Mouse (Mus musculus) retina, postnatal 7 days (tissue): ENCODE data around the gene Dnm3.

ENCODE experiments used
- DNase-seq: peaks from one replicate; pipeline ENCODE4 v3.0.0-alpha.2; 2012; ENCODE audit warnings: low read depth, low spot score

Dnm3 gene

DNA sequence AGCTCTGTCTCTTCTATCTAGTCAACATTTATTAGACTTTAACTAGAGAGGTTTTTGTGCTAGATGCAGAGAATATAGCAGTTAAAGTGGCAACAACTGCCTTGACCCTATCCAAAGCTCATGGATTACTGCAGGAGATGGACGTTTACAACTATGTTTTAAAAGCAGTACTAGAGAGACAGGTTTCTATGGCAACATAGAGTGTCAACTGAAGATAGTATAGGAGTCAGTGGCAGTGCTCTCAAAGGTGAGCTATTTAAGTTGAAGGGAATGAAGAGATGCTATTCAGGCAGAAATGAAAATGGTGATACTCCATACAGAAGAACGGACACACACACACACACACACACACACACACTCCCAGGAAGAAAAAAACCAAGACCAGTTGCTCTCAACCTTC lies 225.0 kb downstream of the Dnm3 start:
- no peak for DNase-seq

DNA sequence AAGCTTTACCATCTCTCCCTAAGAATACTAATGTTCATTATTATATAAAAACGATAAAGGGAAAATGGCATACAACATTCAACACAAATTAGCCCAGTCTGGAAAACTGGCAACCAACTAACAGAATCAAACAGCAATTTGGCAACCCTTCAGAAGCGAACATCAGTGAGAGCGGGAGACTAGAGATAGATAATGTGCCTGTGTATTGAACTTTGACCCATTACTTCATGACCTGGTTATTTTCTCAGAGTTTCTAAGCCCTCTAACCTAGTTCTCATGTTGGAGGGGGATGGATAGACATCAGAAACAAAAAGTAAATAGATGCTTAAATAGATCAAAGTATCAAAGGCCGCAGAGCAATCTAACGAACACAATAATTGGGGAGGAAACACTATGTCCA lies 230.6 kb downstream of the Dnm3 start:
- DNase-seq = no peak

DNA sequence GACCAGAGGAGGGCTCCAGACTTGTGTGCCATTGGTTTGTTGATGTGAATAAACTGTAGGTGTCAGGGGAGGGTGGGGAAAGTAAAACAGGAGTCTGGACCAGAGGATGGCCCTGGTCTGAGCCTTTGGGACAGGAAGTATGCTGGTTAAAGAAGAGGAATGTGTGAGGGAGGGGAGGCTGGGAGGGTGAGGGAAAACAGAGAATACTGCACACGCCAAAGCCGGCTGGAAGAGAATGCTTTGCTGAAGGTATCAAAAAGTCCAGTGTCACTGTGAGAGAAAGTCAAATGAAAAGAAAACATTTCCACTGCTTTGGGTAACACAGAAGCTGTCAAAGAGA lies 234.2 kb downstream of the Dnm3 start:
- DNase-seq = no peak

DNA sequence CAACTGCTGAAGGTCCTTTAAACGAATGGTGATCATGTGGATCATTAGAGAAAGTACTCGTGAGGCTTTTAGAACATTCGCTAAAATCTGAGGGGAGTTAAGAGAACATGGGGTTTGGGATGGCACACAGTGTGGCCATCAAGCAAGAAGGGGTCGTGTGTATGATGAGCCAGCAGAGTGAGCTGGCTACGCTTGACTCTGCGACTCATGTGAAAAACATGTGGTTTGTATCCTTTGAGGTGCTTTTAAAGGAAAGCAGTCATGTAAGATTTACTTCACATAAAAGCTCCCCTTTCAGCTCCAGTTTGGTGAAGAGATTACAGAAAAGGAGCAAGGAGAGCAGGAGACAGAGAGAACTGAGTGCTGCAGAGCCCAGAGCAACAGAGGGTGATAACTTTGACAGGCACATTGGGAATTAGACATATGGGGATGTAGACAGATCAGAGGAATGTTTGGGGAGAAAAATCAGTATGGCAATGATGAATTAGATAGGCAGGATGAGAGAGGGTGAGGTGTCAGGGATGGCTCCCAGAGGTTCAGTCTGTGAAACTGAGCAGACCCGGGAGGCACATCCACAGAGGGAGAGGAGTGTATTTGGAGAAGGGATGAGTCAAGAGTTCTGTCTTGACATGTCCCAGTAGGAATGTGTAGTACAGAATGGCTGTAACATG lies 234.7 kb downstream of the Dnm3 start:
- no peak for DNase-seq

DNA sequence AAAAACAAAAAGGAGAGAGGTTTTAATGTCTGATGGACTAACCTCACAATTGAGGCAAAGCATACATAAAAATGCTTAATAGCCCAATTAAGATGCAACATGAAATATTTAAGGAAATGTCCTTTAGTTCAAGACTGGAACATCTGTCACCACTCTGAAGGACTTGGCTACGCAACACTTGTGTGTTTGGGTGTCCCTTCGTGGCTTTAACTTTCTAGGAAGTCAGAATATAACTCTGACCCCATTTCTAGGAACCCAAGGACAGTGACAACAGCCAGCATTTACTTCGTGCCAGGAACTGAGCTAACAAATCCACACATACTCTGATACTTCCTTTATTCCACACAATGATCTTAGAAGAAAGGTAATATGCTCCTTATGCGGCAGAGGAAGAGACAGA lies 237.1 kb downstream of the Dnm3 start:
- no peak for DNase-seq

DNA sequence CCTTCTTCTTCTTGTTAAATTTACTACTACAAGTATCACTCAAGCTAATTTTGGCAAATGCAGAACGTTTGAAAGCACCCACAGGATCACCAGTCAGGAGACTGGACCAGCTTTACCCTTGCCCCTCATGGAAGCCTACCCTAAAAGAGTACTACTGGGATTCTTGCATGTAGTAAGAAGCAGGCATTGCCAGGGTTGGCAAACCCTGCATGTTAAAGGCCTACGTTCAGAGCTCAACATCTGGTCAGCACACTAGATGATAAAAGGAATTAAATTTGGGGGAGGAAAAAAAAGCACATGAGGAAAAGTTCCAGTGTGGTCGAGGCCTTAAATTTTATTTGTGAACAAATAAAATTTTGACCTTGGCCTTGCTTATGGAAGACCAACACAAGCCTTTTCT lies 239.2 kb downstream of the Dnm3 start:
- no peak for DNase-seq

DNA sequence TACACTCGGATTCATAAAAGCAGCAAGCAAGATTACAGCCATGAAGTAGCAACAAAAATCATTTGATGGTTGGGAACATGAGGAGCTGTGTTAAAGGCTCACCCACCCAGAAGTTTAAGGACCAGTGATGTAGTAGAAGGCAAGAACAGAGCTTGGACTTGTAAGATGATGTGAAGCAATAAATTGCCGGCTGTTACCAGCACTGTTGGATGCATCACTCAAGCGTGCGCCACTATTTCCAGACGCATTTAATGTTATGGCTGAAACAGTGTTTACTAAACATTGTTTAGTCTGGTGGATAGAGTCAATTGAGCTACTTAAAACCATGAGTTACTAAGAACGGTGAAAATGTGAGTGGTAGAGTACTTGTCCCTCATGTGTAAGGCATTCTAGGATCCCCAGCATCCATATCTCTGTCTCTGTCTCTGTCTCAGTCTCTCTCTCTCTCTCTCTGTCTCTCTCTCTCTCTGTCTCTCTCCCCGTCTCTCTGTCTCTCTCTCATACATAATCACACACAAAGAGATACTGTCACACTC lies 241.1 kb downstream of the Dnm3 start:
- DNase-seq = no peak

DNA sequence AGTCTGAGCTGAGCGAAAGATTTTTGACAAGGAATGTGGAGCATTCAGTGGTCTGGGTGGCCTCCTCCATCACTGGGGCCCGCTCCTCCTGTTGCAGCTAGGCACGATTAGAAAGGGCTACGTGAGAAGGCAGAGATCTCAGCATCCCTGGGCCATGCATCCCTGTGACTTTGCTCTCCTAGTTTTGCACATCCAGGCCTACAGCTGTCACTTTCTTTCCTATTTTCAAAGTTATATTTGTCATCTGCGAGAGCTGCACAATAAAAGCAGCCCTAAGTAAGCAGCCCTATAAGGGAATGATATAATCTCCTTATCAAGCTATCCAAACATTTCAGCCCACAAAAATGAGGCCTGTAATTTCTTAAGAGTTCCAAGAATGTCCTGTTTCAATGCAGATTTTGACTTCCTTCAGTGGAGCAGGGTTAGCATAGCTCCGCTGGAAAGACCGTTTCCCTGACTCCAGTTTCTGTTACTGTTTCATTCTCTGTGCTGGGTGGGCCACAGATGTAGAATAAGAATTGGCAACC lies 252.2 kb downstream of the Dnm3 start:
- DNase-seq = no peak

DNA sequence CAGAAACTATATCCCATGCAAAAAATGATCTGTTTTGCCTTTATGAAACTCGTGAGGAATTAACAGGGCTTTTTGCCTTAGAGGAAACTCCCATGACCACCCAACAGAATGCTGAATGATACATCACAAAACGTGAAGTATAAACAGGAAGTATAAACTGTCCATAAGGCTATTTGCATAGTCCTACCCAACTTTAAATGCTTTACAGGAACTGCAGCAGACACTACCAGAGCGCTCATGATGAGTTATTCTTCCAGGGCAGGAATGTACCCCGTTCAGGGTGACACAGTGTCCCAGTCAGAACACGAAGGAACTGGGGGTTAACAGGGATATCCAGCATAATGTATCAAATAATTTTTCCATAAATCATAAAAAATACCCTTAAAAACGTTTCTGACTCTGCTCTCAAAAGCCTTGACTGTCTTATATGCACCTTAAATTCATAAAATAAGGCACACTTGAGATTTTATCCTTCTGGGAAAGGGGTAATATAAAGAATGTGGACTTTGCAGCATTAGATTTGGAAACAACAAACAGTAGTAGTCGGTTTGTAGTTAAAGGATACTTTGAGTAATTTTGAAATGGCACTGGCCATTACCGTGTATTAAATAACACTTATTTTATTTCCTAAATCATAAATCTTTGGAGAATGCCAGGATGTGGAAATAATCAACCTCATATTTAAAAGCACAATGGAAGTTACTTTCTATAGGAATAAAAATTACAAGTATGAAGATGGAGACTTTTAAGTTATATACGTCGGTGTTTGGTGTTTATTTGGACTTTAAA lies 252.8 kb downstream of the Dnm3 start:
- no peak for DNase-seq

DNA sequence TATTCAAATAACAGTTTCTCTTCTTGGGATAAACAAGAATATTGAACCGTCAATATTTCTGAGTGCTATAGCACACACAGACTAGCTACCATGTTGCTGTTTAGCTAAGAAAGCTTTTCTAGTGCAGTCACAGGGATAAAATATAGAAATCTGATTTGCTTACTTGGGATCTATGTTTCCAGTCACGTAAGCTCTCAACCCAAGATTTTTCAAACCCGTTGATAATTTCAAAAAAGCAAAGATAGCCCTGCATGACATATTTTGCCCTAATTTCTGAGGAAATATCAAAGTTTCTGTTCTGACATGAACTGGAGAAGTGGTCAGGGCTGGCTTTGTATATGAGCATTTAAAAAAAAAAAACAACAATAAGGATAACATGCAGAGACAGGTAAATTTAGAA lies 253.8 kb downstream of the Dnm3 start:
- DNase-seq = no peak

DNA sequence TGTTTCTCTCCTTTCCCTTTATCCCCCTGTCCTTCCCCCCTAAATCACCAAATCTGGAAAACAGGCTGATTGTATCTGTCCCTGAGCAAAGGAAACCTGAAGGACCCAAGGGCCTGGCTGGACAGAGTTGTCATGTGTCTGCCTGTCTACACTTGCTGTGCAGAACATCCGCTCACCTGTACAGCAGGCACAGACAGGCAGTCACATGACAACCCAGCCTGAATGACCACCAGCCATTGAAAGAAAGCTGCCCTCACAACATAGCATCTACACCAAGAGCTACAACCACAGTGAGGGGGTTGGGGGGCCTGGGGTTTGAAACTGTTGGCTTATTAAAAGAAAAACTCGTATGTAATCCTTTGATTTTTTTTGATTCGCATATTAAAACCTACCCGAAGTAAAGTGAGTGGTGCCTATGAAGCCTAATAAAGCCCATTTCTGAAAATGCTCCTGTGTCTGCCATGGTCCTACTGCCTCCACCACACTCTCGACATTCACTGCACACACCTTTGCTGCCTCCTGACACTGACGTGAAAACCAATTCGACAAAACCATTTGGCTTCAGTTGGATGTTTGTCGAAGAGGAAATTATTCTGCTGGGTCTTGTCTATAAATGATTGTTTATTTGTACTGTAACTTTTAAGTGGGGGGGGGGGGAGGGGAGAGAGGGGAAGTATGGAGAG lies 254.4 kb downstream of the Dnm3 start:
- no peak for DNase-seq

DNA sequence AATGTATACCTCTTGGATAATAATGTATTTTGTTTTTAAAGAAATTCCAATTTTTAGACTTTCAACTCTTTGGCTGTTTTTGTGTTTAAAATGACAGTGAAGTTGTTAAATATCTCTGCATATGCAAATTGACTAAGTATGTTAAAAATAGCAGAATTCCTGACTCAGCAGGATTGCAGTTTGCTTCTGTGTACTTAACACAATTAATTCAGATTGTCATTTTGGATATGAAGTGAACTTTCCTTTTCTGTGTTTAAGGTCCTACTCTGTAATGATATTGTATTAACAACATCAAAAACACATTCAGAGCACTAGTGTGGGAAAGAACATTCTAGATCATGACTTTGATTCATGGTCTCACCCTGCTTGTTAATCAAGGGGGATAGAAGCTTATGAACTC lies 255.5 kb downstream of the Dnm3 start:
- no peak for DNase-seq

DNA sequence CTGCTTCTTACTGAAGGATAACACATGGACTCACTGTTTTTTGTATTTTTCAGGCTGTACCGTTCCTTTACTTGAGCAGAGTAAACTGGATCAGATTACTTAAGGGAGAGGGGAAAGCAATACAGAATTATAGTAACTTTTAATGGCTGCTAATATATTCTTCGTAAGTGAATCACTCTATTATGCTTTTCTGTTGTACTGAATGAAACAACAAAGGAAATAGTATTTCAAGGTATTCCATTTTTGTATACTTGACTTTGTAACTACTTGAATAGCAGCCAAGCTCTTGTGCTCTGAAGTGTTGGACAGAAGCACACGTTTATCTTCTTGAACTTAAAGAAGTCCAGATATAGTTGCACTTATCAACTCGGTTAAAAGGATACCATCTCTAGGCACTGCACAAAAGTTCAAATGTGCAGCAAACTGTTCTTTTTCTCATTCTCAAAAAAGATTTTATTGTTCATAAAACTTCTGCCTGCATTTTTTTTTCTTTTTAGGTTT lies 256.0 kb downstream of the Dnm3 start:
- no peak for DNase-seq

DNA sequence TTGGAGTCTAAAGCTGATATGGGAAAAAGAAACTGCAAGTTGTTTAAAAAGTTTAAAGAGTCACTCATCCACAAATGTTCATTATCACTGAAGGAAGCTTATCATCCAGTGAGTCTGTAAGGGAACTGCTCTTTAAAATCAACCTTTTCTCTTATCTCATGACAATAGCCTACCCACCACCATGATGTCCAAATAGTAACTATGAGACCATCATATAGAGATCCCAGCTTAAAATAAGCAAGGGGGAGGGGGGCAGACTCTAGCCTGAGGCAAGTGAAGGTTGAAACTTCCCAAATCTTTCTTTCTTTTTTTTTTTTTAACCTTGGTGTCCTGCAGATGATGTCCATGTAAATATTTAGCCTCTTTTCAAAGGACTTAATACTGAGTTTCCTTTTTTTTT lies 256.9 kb downstream of the Dnm3 start:
- DNase-seq = no peak

DNA sequence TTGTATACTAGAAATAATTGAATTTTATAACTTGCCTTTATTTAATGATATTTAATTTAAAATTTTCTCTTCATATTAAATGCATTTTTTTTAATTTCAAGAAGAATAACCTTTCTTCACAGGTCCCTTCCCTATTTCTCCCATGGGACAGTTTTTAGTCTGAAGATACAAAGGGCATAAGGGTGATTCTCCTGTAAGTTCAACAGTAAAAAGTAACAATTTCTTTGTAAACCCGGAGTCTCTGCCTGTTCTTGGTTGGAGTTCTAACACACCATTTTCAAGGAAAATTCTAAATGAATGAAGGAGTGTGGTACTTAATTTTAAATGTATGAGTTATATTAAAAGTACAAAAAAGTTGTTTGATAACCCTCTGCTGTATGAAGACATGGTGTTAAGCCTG lies 258.1 kb downstream of the Dnm3 start:
- no peak for DNase-seq

DNA sequence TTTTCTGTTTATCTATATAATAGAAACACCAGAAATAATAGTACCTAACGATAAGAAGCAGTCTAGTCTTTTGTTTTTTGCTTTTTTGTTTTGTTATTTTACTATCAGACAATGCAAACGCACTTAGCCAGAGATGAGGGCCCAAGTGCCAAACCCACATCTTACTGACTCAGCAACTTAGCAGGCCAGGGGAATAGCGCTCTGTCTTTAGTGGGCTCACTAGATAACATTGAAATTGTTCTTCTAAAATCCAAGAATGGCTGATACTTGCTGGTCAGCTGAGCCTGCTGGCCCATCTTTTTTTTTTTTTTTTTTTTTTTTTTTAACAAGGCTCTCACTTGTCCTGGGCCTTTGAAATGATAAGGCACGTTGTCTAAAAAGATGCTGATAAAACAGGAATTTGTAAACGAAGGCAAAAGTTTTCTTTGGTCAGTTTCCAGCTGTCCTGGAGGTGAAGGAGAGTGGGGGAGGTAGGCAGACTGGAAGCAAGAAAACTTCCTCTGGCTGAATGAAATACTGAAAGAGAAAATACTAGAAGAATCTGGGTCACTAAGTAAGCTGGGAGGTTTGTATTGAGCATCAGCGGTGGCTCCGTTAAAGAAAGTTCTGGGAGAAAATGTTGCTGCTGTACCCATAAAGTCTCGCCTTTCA lies 259.2 kb downstream of the Dnm3 start:
- no peak for DNase-seq

DNA sequence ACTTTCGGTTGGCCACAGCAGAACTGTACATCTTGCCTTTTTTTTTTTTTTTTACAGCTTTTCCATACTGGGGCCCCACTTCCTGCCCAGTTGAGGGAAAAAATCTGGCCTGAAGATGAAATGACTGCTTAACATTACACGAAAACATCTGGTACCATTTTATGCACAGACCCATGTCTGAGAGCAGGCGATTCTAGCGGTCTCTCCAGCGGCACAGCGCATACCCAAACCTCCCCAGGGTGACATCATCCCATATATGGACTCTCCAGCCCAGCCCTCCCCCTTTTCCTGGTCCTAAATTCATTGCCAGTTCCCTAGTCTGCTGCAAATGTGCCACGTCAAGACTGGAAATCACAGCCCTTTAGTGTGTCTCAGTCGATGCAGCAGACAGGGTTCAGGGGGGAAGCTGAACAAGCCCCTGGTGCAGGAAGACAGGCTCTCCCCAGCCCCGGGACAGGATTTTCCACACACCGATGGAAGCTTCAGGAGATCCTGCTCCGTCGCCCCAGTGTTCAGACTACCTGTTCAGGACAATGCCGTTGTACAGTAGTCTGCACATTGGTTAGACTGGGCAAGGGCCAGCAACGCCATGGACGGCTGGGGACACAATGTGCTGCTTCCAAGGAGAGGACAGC lies 260.4 kb downstream of the Dnm3 start:
- DNase-seq = no peak

DNA sequence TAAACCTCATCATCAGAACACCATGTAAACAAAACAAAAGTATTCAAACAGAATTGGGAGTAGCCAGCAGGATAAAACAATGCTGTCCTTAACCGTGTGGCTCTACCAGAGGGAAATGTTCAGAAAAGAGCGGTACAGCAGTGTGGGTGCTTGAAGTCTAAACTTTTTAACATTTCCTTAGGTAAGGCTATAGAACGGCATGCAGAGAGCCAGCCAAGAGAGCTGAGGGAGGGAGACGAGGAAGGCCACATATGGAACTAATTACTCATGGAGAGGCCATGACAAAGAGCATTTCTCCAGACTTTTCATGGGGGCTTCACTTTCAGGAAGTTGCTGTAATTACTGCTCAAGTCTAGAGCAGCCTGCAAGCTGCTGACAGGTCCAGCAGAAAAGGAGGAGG lies 261.2 kb downstream of the Dnm3 start:
- DNase-seq = no peak

DNA sequence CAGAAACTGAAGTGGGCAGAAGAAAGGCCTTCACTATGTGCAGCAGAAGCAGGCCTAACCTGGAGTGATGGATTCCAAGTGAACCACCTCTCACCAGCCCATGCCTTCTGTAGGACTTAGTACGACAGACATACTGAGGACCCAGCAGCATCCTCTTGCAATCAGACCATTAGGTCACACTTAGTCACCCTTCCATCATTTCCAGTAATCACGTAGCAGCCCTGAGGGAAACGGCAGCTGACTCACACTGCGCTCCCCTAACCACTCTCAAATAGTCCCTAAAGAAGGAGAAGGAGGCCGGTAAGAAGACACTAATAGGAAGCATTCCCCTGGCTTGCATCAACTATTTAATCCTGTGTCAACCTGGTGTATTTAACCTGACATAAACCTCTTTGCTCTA lies 262.1 kb downstream of the Dnm3 start:
- no peak for DNase-seq

DNA sequence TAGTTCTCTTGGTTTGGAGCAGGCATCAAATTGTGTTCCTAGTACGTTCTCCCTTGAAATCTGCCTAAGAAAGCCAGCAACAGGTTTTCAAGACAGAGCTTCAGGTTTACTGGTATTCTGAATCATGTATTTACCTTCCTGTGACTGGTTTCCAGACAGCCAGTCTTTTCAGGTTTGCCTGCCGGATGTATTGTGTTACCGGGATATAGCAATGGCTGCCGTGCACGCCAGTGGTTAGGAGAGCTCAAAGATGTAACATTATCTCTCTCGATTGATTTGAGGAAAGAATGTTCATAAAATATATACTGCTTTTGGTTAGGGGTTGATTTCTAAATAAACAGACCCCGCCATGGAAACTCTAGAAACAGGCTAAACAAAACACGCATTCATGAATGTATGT lies 264.8 kb downstream of the Dnm3 start:
- DNase-seq = no peak

DNA sequence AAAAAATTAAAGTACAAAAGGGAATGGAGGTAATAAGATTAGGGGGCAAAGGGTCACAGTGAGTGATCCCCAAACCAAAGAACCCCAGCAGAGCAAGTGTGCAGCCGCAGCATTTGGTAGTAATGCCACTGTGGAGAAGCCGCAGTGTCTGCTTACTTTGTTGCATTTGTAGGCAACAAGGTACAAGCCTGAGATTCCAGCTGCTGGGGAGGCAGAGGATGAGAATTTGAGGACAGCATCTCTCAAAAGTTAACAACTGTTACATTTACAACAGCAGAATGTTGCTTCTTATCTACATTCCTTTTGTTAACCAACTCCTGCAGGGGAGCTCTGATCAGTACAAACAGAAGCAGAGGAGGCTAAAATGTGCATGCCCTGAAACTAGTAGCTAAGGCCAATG lies 267.3 kb downstream of the Dnm3 start:
- no peak for DNase-seq
